Mouse (Mus musculus): ENCODE measurements around the gene Vac14. TPM values are rescaled to one million over a fixed set of nuclear protein-coding genes. Genes with fewer than 3 reads are reported as not detected.

The Vac14 gene
- polyA plus RNA-seq, 1 experiment from 2014 or later, result 14.6 TPM

- no peak overlapping the region for H3K4me2 ChIP-seq
- ATAC-seq (ENCODE audit: low read depth) (no peak), DNase-seq (no peak)
- no peak overlapping the region for H3K9ac ChIP-seq
- H3K27ac ChIP-seq, result no peak overlapping the region
- no peak overlapping the region for H3K4me3 ChIP-seq (replicated peaks)
- 0 out of 2 replicates have a peak, but pooled peaks cover under 1% of the 10 kb centered on the region for H3K4me1 ChIP-seq (replicated peaks)
- H3K36me3 ChIP-seq, result no peaks in the 10 kb centered on the region
- WGBS (ENCODE audit: insufficient replicate concordance), result 53% methylated on average over 15 of the region's 15 CpGs
- no peaks in the 10 kb centered on the region for H3K9me3 ChIP-seq (replicated peaks)
- no peaks in the 10 kb centered on the region for H3K27me3 ChIP-seq
Measured at GRCm38 (mm10) chr8:110755511-110756170, 137.3 kb downstream of the Vac14 start.

- no peaks in the 10 kb centered on the region for H3K27me3 ChIP-seq
- H3K36me3 ChIP-seq, result no peaks in the 10 kb centered on the region
- 0 out of 2 replicates have a peak, but pooled peaks cover 2% of the 10 kb centered on the region for H3K4me1 ChIP-seq (replicated peaks)
- no peak overlapping the region for H3K27ac ChIP-seq
- DNase-seq (no peak), ATAC-seq (ENCODE audit: low read depth) (no peak)
- H3K4me3 ChIP-seq (replicated peaks), result no peak overlapping the region
- H3K9ac ChIP-seq, result no peak overlapping the region
- H3K9me3 ChIP-seq (replicated peaks), result no peaks in the 10 kb centered on the region
- 72% methylated on average over 5 of the region's 5 CpGs for WGBS (ENCODE audit: insufficient replicate concordance)
- no peak overlapping the region for H3K4me2 ChIP-seq
Measured at GRCm38 (mm10) chr8:110756196-110756595, 137.8 kb downstream of the Vac14 start.

- 51% methylated on average over 7 of the region's 7 CpGs for WGBS (ENCODE audit: insufficient replicate concordance)
- Histone ChIP-seq H3K9ac (no peak overlapping the region), H3K27ac (no peak overlapping the region)
Measured at GRCm38 (mm10) chr8:110760280-110760940, 142.0 kb downstream of the Vac14 start.

GRCm38 (mm10) chr8:110761185-110761584, 142.8 kb downstream of the Vac14 start:
- Histone ChIP-seq H3K9me3 (replicated peaks) (no peaks in the 10 kb centered on the region), H3K27ac (no peak overlapping the region), H3K27me3 (no peaks in the 10 kb centered on the region; the same call in 1 of the 2 replicates), H3K4me3 (replicated peaks) (no peak overlapping the region), H3K36me3 (no peaks in the 10 kb centered on the region), H3K4me1 (replicated peaks) (0 out of 2 replicates have a peak, but pooled peaks cover 2% of the 10 kb centered on the region), H3K4me2 (no peak overlapping the region), H3K9ac (no peak overlapping the region)
- no peak for DNase-seq
- ATAC-seq (ENCODE audit: low read depth), result no peak
- WGBS (ENCODE audit: insufficient replicate concordance), result 39% methylated on average over 5 of the region's 5 CpGs

More at GRCm38 (mm10) chr8:110760280-110760940, 142.0 kb downstream of the Vac14 start:
- H3K27me3 ChIP-seq, result no peaks in the 10 kb centered on the region; the same call in 1 of the 2 replicates
- ATAC-seq (ENCODE audit: low read depth) (no peak), DNase-seq (no peak)
- no peak overlapping the region for H3K4me2 ChIP-seq
- H3K36me3 ChIP-seq, result no peaks in the 10 kb centered on the region
- 0 out of 2 replicates have a peak, but pooled peaks cover 2% of the 10 kb centered on the region for H3K4me1 ChIP-seq (replicated peaks)
- H3K4me3 ChIP-seq (replicated peaks), result no peak overlapping the region
- H3K9me3 ChIP-seq (replicated peaks), result no peaks in the 10 kb centered on the region

GRCm38 (mm10) chr8:110761988-110762387, 143.6 kb downstream of the Vac14 start:
- no peak for ATAC-seq (ENCODE audit: low read depth)
- Histone ChIP-seq H3K4me3 (replicated peaks) (no peak overlapping the region), H3K4me2 (no peak overlapping the region), H3K4me1 (replicated peaks) (0 out of 2 replicates have a peak, but pooled peaks cover 2% of the 10 kb centered on the region), H3K9ac (no peak overlapping the region), H3K9me3 (replicated peaks) (no peaks in the 10 kb centered on the region), H3K36me3 (no peaks in the 10 kb centered on the region), H3K27ac (no peak overlapping the region), H3K27me3 (no peaks in the 10 kb centered on the region; the same call in 1 of the 2 replicates)
- DNase-seq, result no peak
- 61% methylated on average over 6 of the region's 6 CpGs for WGBS (ENCODE audit: insufficient replicate concordance)

GRCm38 (mm10) chr8:110764671-110765070, 146.3 kb downstream of the Vac14 start:
- H3K9ac ChIP-seq, result no peak overlapping the region
- 74% methylated on average over 3 of the region's 3 CpGs for WGBS (ENCODE audit: insufficient replicate concordance)
- H3K36me3 ChIP-seq, result no peaks in the 10 kb centered on the region
- no peaks in the 10 kb centered on the region; the same call in 1 of the 2 replicates for H3K27me3 ChIP-seq
- H3K4me3 ChIP-seq (replicated peaks), result no peak overlapping the region
- 0 out of 2 replicates have a peak, but pooled peaks cover 2% of the 10 kb centered on the region for H3K4me1 ChIP-seq (replicated peaks)
- H3K27ac ChIP-seq, result no peak overlapping the region
- no peak for ATAC-seq (ENCODE audit: low read depth)
- no peaks in the 10 kb centered on the region for H3K9me3 ChIP-seq (replicated peaks)
- no peak overlapping the region for H3K4me2 ChIP-seq
- DNase-seq, result no peak

- ATAC-seq (ENCODE audit: low read depth) (no peak), DNase-seq (no peak)
- Histone ChIP-seq H3K4me2 (no peak overlapping the region), H3K4me3 (replicated peaks) (no peak overlapping the region), H3K36me3 (no peaks in the 10 kb centered on the region), H3K9ac (no peak overlapping the region), H3K27ac (no peak overlapping the region), H3K9me3 (replicated peaks) (no peaks in the 10 kb centered on the region), H3K4me1 (replicated peaks) (no peaks in the 10 kb centered on the region), H3K27me3 (no peaks in the 10 kb centered on the region; the same call in 1 of the 2 replicates)
- WGBS (ENCODE audit: insufficient replicate concordance), result 71% methylated on average over 6 of the region's 6 CpGs
Measured at GRCm38 (mm10) chr8:110767261-110767660, 148.9 kb downstream of the Vac14 start.

Other genes starting within 250 kb of the Vac14 start
- gene Mtss1l, start 102.9 kb downstream of the Vac14 start, polyA plus RNA-seq (2015; fragmentation: Nextera tagmentation; extraction: Ambion mirVana), result 0.75 and 0.89 TPM in 2 replicates
- 0.06 and 0.14 TPM in 2 replicates for gene Il34, start 187.3 kb downstream of the Vac14 start, polyA plus RNA-seq (2015; fragmentation: Nextera tagmentation; extraction: Ambion mirVana)
- 32.0 and 36.5 TPM in 2 replicates for gene Cog4, start 228.0 kb downstream of the Vac14 start, polyA plus RNA-seq (2015; fragmentation: Nextera tagmentation; extraction: Ambion mirVana)
- gene Sf3b3, start 228.2 kb downstream of the Vac14 start, polyA plus RNA-seq (2015; fragmentation: Nextera tagmentation; extraction: Ambion mirVana), result 75.4 and 92.7 TPM in 2 replicates